Mouse (Mus musculus) heart, postnatal 0 days (tissue): ENCODE measurements around the gene Fra10ac1.

Experiments
- CTCF ChIP-seq: IDR thresholded peaks from 2 replicates; pipeline ENCODE4 v1.5.1; 2016; ENCODE audit warnings: antibody characterized with exemption, control low read depth, low read depth
- EP300 ChIP-seq: IDR thresholded peaks from 2 replicates; pipeline ENCODE4 v1.6.1; 2016; ENCODE audit warnings: antibody characterized with exemption, low read depth

DNA sequence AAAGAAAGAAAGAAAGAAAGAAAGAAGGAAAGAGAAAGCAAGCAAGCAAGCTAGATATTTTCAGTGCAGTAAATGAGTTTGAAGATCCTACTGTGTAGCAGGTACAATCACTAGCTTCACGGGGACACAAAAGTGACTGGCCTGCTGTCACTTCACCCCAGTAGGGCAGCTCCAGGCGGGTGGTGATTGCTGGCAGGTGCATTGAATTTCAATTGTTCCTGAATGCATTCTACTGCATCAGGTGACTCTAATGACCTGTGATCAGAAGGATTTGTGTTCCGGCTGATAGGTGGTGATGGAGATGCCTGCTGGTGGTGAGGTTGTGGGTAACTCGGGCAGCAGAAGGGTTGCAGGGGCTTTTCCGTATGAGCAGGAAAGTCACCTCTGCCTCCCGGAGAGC is 47.1 kb upstream of the Fra10ac1 start:
- TF ChIP-seq CTCF (no peak), EP300 (no peak)
